Mouse (Mus musculus): Measurements from ENCODE around the gene Art1. TPM values are rescaled to one million over a fixed set of nuclear protein-coding genes. Genes with fewer than 3 reads are reported as not detected.
A peak's percentile ranks its signal among the peaks of the same experiment; 100 is the strongest.

Art1 gene
- polyA plus RNA-seq (2015; fragmentation: Nextera tagmentation; extraction: Ambion mirVana): 0.22 and 4.0 TPM in 2 replicates

DNA sequence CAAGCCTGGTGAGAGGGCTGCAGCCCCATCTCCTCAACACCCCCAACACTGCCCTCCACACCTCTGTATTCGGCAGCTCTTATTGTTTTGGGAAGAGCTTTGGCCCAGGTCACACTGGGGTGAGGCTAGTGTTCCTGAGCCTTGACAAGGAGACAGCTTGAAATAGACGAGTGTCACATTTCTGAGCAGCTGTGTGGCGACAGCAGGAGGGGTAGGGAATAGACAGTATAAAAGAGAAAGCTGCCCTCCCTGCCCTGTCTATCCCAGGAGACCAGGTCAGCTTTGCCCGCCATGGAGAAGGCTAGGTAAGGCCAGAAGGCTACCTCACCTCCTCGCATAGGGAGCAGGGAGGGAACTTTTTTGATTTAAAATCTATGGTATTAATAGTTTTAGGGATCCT, at the start of gene Art1:
Gene Art1 (plus strand): TSS at position 257 of the 400 bp plus-strand sequence.
- ATAC-seq (no peak), DNase-seq (no peak)
- Histone ChIP-seq H3K9ac (replicated peaks) (no peak within 1 kb of the TSS), H3K36me3 (replicated peaks; ENCODE audit: insufficient read depth, low read length) (no peaks in the 10 kb centered on the region), H3K4me3 (ENCODE audit: low read depth, low read length) (no peak within 1 kb of the TSS), H3K27me3 (ENCODE audit: insufficient read depth, low read length) (no peaks in the 10 kb centered on the region), H3K9me3 (ENCODE audit: low read length) (no peaks in the 10 kb centered on the region), H3K4me1 (ENCODE audit: insufficient read depth) (peaks cover 7% of the 10 kb centered on the region), H3K4me2 (ENCODE audit: low read depth, low read length) (peak within 1 kb of the TSS; percentile 87; the same call in 1 of the 2 replicates), H3K27ac (ENCODE audit: low read depth) (no peak within 1 kb of the TSS)
- TF ChIP-seq EP300 (IDR thresholded peaks at IDR 0.05; ENCODE audit: low read depth) (no peak), CTCF (IDR thresholded peaks at IDR 0.05; ENCODE audit: low read depth) (no peak)
- 72% methylated on average over 5 of the region's 5 CpGs for WGBS (ENCODE audit: insufficient replicate concordance)

DNA sequence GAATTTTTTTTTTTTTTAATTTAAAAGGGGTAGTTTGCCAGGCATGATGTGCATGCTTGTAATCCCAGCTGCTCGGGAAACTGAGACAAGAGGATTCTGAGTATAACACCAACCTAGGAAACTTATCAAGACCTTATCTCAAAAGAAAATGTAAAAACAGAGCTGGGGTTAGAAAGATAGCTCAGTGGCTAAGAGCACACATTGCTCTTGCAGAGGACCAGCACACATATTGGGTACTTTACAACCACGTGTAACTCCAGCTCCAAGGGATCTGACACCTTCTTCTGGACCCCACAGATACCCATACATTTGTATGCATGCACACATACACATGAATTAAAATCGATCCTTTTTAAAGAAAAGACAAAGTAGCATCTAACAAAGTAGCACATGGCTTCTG, 40.2 kb upstream of the Art1 start:
- Histone ChIP-seq H3K4me3 (ENCODE audit: low read depth, low read length) (no peak overlapping the region), H3K9me3 (ENCODE audit: low read length) (no peaks in the 10 kb centered on the region), H3K9ac (replicated peaks) (no peak overlapping the region), H3K4me1 (ENCODE audit: insufficient read depth) (peaks cover 27% of the 10 kb centered on the region), H3K27ac (ENCODE audit: low read depth) (no peak overlapping the region), H3K27me3 (ENCODE audit: insufficient read depth, low read length) (no peaks in the 10 kb centered on the region), H3K36me3 (replicated peaks; ENCODE audit: insufficient read depth, low read length) (0 out of 2 replicates have a peak, but pooled peaks cover 4% of the 10 kb centered on the region), H3K4me2 (ENCODE audit: low read depth, low read length) (no peak overlapping the region)
- TF ChIP-seq CTCF (IDR thresholded peaks at IDR 0.05; ENCODE audit: low read depth) (no peak), EP300 (IDR thresholded peaks at IDR 0.05; ENCODE audit: low read depth) (no peak)
- 59% methylated on average over 3 of the region's 3 CpGs for WGBS (ENCODE audit: insufficient replicate concordance)
- DNase-seq: no peak
- no peak for ATAC-seq

DNA sequence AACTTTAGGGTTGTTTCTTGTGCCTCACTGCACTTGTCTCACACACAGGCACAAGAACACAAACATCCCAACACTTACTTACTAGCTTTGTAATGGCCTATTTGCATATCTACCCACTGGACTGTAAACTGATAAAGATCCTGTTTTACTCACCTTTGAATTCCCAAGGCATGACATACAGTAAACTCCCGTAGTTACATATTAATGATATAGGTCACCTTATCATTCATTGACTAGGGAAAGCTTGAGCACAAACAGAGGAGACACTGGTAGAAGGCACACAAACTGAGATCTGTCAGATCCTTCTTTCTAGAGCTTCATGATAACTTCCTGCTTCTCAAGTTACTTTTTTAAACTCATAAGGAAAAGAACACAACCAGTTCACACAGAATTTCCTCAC, 39.3 kb upstream of the Art1 start:
- Histone ChIP-seq H3K27me3 (ENCODE audit: insufficient read depth, low read length) (no peaks in the 10 kb centered on the region), H3K9ac (replicated peaks) (no peak overlapping the region), H3K4me3 (ENCODE audit: low read depth, low read length) (no peak overlapping the region), H3K4me2 (ENCODE audit: low read depth, low read length) (0 out of 2 replicates have a peak overlapping the region, but pooled peaks have one; percentile 2), H3K4me1 (ENCODE audit: insufficient read depth) (peaks cover 31% of the 10 kb centered on the region), H3K36me3 (replicated peaks; ENCODE audit: insufficient read depth, low read length) (0 out of 2 replicates have a peak, but pooled peaks cover 2% of the 10 kb centered on the region), H3K9me3 (ENCODE audit: low read length) (no peaks in the 10 kb centered on the region), H3K27ac (ENCODE audit: low read depth) (peak overlapping the region; percentile 18; the same call in 1 of the 2 replicates)
- 67% methylated on average over 1 of the region's 1 CpGs for WGBS (ENCODE audit: insufficient replicate concordance)
- no peak for DNase-seq
- TF ChIP-seq CTCF (IDR thresholded peaks at IDR 0.05; ENCODE audit: low read depth) (no peak), EP300 (IDR thresholded peaks at IDR 0.05; ENCODE audit: low read depth) (no peak)
- ATAC-seq: no peak

DNA sequence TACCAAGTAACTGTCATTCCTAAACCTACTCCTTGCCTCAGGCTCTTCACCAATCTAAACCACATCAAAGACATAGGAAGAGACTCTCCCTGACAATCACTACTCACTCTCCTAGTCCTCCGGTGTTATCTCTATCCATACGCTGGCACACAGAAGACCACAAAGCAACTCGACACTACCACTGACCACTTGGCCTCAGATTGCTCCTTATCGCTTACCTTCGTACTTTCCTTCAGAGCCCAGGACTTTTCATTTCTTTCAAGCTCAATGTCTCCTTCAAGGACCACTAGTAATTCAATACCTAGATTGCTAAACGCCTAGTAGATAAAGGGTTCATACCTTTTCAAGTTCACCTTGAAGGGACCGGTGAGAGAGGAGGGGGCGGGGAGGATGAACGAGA, 37.7 kb upstream of the Art1 start:
- Histone ChIP-seq H3K9me3 (ENCODE audit: low read length) (no peaks in the 10 kb centered on the region), H3K4me2 (ENCODE audit: low read depth, low read length) (peak overlapping the region; percentile 96), H3K4me1 (ENCODE audit: insufficient read depth) (peaks cover 31% of the 10 kb centered on the region), H3K9ac (replicated peaks) (no peak overlapping the region), H3K27me3 (ENCODE audit: insufficient read depth, low read length) (no peaks in the 10 kb centered on the region), H3K27ac (ENCODE audit: low read depth) (no peak overlapping the region), H3K36me3 (replicated peaks; ENCODE audit: insufficient read depth, low read length) (0 out of 2 replicates have a peak, but pooled peaks cover 2% of the 10 kb centered on the region), H3K4me3 (ENCODE audit: low read depth, low read length) (peak overlapping the region; percentile 85)
- ATAC-seq (no peak), DNase-seq (no peak)
- no peak for TF ChIP-seq CTCF (IDR thresholded peaks at IDR 0.05; ENCODE audit: low read depth)
- TF ChIP-seq EP300 (IDR thresholded peaks at IDR 0.05; ENCODE audit: low read depth): no peak
- WGBS (ENCODE audit: insufficient replicate concordance): 52% methylated on average over 9 of the region's 9 CpGs

- Histone ChIP-seq H3K4me1 (ENCODE audit: insufficient read depth) (peaks cover 31% of the 10 kb centered on the region), H3K9ac (replicated peaks) (peak overlapping the region; percentile 75), H3K4me2 (ENCODE audit: low read depth, low read length) (peak overlapping the region; percentile 96), H3K36me3 (replicated peaks; ENCODE audit: insufficient read depth, low read length) (0 out of 2 replicates have a peak, but pooled peaks cover 2% of the 10 kb centered on the region), H3K4me3 (ENCODE audit: low read depth, low read length) (peak overlapping the region; percentile 85), H3K27ac (ENCODE audit: low read depth) (peak overlapping the region; percentile 53), H3K9me3 (ENCODE audit: low read length) (no peaks in the 10 kb centered on the region), H3K27me3 (ENCODE audit: insufficient read depth, low read length) (no peaks in the 10 kb centered on the region)
- ATAC-seq: no peak
- 1% methylated on average over 9 of the region's 9 CpGs for WGBS (ENCODE audit: insufficient replicate concordance)
- TF ChIP-seq CTCF (IDR thresholded peaks at IDR 0.05; ENCODE audit: low read depth): no peak
- no peak for TF ChIP-seq EP300 (IDR thresholded peaks at IDR 0.05; ENCODE audit: low read depth)
- no peak for DNase-seq
Observed at GRCm38 (mm10) chr7:102064655-102065045, 36.9 kb upstream of the Art1 start.

DNA sequence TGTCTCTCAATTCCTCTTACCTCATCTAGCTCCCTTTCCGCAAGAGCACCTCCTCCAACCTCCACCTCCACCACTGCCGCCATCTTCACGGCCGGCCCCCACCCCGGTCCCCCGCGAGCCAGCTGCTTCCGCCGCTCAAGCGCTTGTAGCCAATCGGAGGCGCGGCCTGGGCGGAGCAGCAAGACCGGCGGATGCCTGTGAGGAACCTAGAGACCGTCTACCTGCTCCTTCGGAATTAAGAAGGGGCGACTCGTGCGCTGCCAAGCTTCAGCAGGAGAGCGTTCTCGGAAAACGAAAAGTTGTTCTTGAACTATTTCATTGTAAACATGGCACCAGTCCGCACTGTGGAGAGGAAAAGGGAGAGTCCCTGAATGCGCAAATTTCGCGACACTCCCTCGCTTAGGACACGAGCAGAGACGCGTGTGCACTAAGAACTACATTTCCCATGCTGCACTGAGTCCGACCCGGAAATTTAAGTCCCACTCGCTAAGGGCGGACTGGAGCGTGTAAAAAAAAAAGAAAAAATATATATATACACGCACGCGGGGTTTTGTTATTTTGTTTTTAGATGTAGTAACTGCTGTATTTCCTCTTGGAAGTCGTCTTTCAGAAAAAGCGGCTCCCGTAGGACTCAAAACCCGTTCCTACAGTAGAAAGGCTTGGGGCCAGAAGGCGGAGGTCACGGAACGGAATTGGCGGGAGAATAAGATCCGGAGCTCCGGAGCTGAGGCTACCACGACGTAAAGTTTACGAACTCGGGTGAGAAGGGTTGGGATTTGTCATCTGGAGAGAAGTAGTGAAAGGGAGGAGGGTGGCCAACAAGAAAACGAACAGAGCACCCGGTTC, 36.3 kb upstream of the Art1 start, which contains the start of the genes Rnf121, Xndc1 and Xntrpc:
Gene Rnf121 (minus strand): TSS at position 424 of the 846 bp plus-strand sequence.
Gene Xndc1 (plus strand): TSS at position 466 of the 846 bp plus-strand sequence.
Gene Xntrpc (plus strand): TSS at position 668 of the 846 bp plus-strand sequence.
- under 1% methylated on average over 56 of the region's 56 CpGs for WGBS (ENCODE audit: insufficient replicate concordance)
- Histone ChIP-seq H3K4me1 (ENCODE audit: insufficient read depth) (peaks cover 26% of the 10 kb centered on the region), H3K4me2 (ENCODE audit: low read depth, low read length) (peak within 1 kb of the TSS; percentile 96), H3K9me3 (ENCODE audit: low read length) (no peaks in the 10 kb centered on the region), H3K27me3 (ENCODE audit: insufficient read depth, low read length) (no peaks in the 10 kb centered on the region), H3K9ac (replicated peaks) (peak within 1 kb of the TSS; percentile 75), H3K27ac (ENCODE audit: low read depth) (peak within 1 kb of the TSS; percentile 53), H3K4me3 (ENCODE audit: low read depth, low read length) (peak within 1 kb of the TSS; percentile 85), H3K36me3 (replicated peaks; ENCODE audit: insufficient read depth, low read length) (no peaks in the 10 kb centered on the region)
- peak; percentile 94 for DNase-seq
- ATAC-seq: peak; percentile 99
- TF ChIP-seq EP300 (IDR thresholded peaks at IDR 0.05; ENCODE audit: low read depth) (peak; percentile 51; the same call in 1 of the 2 replicates), CTCF (IDR thresholded peaks at IDR 0.05; ENCODE audit: low read depth) (no peak)
